Mouse (Mus musculus) testis, postnatal 14 days (tissue): Measurements from ENCODE around the gene Mapk8ip3.

Experiments
- DNase-seq: peaks from one replicate; pipeline ENCODE4 v3.0.0; 2021; ENCODE audit warnings: low spot score

The Mapk8ip3 gene

DNA sequence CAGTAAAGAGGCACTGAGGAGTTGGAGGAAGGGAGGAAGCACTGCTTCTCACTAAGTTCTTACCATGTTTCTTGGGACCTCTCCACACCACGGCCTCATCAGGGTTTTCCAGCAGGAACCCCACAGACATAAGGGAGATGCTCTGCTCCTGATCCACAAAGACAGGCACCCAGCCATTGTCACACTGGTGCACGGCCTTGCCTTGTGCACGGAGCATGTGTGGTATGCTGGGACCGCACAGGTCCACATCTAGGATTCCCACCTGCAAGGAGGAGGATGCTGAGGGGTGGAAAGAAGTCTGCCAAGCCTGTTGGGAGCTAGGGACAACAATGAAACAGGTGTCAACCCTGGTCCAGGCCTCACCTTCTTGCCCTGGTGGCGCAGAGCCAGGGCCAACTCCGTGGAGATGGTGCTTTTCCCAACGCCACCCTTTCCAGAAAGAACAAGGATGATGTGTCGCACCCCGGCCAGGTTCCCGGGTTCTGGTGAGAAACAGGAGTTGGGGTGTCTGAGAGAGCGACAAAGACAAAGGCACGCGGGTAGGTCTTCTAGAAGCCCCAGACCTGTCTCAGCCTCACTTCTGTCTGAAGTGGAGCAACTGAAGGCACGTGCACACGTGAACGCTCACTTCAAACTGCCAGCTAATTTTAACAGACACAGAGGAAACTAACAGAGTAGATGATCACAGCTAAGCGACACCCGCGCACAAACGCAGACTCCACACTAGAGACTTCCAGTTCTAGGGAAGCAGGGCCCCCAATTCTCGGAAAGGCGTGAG lies 51.2 kb downstream of the Mapk8ip3 start:
- no peak for DNase-seq

DNA sequence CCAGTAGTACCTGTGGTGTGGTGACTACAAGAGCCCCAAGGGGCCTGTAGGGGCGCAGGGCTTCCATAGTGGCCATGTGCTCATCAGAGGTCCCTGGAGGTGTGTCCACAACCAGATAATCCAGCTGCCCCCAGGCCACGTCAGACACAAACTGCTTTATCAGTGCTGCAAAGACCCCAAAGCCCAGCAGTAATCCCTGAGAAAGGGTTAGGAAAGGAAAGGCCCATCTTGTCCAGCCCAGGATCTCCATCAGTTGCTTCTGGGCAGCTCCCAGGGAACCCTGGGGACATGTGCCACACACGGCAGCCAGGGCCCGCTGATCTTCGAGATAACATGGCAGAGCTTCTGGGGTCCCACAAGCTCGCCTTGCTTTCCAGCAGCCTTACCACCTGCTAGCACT lies 52.4 kb downstream of the Mapk8ip3 start:
- DNase-seq: no peak

DNA sequence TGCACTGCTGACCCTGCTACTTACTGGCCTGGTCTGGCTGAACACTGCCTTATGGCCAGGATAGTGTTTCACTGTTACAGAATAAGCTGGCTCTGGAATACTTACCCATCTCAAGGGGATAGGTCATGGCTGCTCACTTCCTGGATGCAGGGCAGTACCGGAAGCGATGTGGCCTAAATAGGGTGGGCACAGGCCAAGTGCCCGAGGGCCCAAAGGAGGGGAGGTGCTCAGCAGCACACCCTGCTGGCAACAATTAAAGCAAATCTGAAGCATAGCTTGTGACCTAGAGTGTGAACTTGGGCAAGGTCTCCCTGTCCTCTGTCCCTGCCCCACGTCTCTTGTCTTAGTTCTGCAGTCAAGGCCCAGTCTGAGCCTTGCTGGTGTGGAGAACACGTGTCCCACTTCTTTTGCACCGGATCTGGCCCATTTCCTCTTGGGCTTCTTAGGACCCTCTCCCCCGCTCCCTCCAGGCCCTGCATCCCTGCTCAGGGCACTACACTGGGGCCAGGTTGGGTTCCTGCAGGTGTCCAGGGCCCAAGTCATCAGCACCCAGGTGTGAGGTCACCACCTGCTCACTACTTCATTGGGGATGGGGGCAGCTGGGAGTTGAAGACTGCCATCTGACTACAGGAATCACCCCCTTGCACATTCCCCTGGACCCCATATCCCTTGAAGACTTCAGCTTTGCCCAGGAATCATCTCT lies 54.9 kb downstream of the Mapk8ip3 start:
- DNase-seq: no peak

DNA sequence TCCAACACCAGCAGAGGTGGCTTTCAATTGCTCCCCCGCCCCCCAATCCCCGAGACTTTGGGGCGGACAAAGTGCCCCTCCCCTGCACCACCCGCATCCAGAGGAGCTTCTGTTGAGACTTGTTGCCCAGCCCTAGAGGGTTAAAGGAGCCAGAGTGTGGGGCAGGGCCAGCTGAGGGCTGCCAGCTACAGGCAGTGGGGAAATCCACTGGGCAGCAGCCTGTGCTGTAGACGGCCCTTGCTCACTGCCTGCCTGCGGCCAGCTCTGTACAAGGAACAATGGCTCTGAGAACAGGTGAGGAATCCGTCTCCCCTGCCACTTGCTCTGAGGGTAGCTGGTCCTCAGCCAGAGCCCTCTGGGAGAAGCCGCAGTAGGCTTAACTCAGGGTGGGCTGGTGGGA lies 58.2 kb downstream of the Mapk8ip3 start:
- no peak for DNase-seq

DNA sequence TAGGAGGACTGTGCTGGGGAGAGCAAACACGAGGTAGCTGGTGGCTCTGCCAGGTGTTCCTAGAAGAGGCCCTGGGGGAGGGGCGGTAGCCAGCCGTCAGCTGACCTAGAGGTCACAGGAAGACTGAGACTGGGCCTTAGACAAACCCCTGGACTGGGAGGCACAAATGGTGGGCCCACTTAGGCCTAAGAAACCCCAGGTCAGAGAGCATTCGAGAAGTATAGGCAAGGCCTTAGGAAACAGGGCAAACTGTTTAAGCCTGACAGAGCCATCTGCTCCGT lies 58.7 kb downstream of the Mapk8ip3 start:
- no peak for DNase-seq

DNA sequence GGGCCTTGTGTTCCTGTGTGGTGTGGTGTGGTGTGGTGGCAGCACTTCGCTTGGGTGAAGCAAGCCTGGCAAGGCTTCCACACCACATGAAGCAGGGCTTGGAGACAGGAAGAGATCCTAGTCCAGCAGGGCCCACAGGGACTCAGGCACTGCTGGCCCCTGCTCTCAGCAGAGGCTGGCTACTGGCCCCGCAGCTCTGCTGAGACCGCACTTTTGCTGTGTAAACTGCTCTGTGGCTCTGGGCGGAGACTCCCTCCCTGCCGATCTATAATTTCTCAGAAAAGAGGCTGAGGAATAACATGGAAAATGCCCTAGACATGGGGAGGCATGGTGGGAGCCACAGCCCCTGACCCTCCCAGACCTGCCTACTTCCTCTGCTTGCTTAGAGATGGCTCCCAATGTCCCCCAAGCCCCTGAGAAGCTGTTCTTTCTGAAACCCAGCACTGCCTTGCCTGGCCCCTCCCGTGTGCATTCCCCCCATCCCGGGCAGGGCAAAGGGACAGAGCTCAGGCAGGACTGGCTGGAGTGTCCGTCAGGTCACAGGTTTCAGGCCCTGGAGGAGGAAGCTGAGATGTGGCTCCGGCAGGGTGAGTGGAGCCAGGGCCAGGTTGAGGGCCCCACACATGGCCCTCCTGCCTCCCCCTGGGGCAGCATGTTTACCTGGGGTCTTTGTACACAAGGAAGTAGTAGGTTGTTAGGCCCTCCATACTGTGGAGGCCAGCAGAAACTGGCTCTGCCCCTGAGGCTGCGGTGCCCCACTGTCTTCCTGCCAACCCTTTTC lies 59.3 kb downstream of the Mapk8ip3 start:
- no peak for DNase-seq

DNA sequence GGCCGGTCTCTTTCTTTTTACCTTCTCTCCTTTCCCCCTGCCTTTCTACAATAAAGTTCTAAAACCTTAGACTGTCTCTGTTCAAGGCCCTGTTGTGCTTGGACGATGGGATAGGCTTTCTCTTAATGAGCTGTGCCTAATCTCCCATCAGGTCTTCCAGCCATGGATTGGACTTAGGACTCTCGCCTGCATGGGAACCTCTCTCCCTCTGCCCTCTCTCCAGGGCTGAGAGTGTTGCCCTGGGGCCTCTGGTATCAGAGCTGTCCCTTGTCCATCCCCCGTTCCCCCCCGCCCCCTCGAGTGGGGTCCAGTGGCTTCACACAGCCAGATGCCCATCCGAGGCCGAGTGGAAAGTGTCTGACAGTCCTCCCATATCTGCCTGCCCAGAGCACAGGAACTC lies 61.8 kb downstream of the Mapk8ip3 start:
- no peak for DNase-seq

DNA sequence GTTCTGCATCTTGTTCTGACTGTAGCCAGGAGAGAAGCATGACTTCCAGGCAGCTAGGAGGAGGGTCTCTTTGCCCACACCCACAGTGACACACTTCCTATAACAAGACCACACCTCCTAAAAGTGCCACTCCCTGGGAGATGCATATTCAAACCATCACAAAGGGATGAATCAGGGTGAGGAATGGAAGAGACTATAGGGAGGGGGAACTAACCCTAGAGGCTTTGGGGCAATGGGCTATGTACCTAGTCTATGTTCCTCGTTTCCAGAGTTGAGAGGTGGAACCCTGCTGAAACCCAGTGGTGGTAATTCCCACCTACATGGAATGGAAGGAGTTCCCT lies 62.4 kb downstream of the Mapk8ip3 start:
- DNase-seq: no peak

DNA sequence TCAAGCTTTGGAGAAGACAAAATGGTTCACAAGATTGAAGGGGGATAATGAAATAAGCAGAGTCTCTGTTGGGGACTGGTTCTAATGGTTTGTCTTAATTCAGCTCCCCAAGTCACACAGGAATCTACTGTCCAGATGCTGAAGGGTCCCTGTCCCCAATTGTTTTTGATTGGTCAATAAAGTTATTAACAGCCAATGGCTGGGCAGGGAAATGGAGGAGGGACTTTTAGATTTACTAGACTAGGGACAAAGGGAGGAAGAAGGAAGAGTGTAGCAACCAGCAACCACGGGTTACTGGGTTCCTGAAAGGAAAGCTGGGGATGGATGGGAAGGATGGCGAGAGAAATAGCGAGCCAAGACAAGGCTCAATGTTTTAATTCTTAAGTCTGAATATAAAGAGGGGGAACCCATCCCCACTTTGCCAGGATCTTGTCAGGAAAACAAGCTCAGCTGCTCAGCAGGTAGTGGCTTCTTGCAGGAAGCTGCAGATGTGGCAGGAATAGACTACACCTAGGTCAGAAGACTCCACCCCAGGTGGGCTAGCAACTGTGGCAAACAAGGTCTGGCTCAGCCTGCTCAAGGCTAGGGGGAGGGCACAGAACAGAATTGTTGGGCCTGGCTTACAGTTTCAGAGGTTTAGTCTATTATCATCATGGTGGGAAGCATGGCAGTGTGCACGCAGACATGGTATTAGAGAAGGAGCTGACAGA lies 62.9 kb downstream of the Mapk8ip3 start:
- no peak for DNase-seq

DNA sequence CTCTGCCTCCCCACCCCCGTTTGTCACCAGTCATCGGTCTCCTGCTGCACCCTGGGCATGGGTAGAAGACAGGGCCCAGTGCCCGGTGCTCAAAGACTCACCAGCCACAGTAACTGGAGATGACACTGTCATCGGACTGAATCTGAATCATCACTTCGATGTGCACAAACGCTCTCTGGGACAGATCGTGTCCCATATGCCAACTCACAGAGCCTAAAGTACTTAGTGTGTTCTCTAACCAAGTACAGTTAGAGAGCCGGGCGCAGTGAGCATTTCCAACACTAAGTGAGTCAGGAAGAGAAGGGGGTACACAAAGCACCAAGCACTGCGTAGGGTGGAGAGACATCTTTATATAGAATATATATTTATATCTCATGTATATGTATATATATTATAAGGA lies 68.9 kb downstream of the Mapk8ip3 start:
- DNase-seq: no peak

DNA sequence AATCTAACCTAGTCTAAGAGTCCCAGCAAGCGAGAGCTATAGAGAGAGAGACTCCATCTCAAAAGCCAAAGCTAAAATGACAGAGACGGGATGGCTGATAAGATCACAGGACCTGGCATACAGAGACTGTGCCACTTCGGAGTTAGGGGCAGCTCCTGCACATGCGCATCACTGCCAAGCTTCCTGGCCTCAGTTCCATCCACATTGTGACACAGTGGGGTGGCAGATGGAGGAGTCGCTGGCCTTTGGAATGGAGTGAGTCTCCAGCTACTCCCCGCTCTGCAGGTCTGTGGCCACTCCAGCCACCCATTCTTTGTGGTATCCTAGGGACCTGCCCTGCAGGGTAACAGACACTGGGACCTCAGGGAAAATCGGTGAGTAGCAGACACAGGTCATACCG lies 71.0 kb downstream of the Mapk8ip3 start, which contains the start of gene Igfals:
Gene Igfals, plus strand, starts transcription at position 222 of the 400 bp plus-strand sequence.
- DNase-seq: no peak

DNA sequence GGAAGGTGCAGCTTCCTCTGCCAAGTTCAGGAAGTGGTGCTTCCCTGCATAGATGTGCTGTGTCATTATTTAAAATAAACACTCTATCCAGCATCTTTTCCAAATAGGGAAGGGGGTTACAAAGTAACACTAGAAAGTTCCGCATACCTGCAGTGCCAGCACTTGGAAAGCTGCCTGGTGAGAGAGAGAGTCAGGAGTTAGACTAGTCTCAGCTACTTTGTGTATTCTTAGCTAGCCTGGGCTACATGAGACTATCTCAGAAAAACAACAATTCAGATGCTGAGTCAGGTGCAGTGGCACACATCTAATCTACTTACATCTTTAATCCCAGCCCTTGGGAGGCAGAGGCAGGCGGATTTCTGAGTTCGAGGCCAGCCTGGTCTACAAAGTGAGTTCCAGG lies 75.0 kb downstream of the Mapk8ip3 start:
- DNase-seq: peak; percentile 65

DNA sequence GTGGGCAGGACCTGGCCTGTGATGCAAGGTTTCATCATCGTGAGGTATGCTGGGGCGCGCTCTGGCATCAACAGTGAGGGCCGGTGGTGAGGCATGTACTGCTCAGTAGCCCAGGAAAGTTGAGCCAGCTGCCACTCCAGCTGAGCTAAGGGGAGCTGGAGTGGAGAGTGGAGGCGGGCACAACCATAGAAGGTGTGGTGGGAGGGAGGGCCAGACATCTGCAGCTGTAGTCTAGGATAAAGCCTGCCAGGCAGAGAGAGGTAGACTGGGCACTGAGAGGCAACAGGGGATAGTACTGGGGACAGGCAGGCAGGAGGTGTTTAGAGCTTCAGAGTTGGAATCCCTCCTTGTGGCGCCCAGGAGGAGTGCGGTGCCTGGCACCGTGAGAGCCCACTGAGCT lies 76.7 kb downstream of the Mapk8ip3 start:
- no peak for DNase-seq

DNA sequence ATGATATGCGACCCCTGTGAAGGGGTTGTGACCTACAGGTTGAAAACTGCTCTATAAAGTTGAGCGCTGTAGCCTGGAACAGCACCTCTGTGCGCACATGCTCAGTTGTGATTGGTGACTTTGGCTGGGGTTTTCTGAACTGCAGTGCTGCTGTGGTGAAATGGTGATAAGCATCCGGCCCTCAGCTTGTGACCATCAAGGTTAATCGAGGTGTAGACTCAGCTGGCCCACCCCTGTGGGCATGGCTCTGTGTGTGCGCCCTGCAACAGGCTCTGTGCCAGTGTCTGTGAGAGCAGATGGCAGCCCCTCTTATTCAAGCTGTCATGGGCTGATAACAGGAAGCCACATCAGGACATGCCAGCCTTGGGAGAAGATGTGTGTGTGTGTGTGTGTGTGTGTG lies 77.8 kb downstream of the Mapk8ip3 start:
- no peak for DNase-seq

DNA sequence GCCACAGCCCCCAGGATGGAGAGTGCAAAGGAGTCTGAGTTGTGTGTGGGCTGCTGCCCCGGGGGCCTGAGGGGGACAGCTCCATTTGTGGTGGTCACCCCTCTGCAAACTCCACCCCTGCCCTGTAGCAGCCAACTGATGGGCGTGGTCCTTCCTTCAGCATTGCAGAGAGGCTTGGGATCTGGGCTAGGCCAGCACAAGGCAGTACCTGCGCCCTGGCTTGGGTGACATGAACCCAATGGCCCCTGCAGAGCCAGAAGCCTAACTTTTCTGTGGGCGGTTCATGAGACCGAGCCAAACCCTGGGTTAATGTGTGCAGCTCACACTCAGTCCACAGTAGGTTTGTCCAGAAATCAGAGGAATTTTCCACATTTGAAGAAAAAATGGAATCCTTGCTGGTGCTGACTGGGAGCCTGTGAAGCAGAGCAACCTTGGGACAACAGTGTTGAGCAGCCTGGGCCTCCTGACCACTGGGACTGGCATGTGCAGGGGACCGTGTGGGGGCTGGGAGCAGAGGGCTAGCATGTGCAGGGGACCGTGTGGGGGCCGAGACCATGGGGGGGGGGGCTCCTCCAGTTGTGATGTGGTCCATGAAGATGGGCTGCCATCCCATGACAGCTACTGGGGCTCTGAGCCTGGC lies 78.8 kb downstream of the Mapk8ip3 start:
- no peak for DNase-seq

DNA sequence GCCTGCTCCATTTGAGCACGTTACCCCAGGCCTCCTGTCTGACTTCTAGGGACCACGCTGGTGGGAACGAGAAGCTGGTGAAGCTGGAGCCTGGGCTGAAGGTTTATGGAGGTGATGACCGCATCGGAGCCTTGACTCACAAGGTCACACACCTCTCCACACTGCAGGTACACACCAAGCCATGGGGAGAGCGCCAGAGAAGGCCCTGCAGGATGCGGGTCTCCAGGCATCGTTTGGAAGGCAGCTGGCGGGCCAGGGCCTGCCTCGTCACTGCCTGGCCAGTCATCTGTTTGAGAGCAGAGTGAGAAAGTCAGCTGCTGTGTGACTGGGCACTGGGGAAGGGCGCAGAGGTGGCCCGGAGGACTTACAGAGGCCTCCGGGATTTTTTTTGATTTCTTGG lies 80.2 kb downstream of the Mapk8ip3 start:
- DNase-seq: no peak

DNA sequence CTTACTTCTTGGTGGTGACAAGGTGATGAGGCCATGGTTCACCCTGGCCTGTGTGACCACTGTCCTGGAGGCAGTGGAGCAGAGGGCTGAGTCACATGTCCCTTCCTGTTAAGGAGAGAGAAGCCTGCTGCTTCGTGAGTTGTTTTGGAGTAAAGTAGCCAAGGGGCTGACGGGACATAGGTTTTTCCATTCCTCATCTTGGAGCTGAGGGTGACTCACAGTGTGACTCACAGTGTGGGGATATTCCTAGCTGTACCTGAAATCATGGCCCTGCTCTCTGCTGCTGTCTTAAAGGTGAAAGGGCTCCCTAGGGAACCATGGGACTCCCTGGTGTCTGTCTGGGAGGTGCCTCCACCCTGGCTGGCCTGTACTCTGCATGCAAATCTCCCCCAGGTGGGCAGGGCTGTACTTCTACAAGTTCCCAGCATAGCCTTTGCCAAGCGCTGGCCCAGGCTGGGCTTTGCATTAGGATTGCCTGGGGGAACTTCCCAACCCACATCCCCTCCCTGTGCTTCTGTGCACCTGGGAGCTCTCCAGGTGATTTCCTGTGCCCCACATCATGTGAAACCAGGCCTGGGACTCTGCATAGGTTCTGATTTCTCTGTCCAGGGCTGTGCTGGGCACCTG lies 80.8 kb downstream of the Mapk8ip3 start:
- DNase-seq: no peak

DNA sequence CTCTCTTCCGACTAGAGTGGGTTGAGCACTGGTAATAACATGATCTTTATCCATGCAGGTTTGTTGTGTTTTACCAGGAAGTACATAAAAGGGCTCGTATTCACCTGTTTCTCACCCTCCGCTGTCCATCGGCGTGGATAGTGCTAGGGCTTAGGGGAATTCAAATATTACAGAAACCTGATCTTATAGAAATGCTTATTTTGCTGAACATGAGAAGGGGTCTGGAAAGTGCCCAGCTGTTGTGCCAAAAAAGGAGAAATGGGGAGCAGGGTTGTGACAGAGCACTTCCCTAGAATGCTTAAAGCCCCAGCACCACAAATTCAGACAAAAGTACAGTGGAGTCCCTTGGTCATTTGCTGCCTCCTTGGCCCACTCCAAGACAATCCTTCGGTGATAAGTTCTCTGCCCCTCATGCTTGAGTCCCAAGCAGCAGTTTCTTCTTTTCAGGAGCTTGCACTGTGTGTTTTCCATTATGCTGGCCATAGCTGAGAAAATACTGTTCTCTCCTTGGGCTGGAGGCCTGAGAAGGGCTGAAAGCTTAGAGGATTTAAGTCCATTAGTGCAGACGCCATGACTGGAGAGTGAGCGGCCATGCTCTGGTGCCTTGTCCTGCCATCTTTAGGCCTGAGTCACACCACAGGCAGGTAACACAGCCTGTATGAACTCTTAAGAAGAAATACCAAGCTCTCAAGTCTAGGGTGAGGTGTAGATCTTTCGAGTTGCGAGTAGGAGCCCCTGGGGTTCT lies 85.2 kb downstream of the Mapk8ip3 start:
- DNase-seq: no peak

DNA sequence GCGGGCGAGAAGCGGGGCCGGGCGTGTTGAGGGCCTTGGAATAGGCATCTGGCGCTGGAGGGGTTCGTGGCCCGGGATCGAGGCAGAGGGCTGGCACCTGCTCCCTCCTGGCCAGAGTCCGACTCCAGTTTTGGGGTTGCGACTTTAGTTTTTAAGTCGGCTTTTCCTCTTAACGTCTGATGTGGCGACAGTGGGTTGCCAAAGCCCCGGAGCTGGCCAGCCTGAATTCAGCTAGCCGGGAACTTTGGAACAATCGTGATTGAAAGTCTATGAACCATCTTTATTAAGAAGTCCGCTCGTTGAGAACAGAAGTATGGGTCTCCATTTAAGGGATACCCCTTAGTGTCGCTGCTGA lies 86.0 kb downstream of the Mapk8ip3 start:
- DNase-seq: no peak

DNA sequence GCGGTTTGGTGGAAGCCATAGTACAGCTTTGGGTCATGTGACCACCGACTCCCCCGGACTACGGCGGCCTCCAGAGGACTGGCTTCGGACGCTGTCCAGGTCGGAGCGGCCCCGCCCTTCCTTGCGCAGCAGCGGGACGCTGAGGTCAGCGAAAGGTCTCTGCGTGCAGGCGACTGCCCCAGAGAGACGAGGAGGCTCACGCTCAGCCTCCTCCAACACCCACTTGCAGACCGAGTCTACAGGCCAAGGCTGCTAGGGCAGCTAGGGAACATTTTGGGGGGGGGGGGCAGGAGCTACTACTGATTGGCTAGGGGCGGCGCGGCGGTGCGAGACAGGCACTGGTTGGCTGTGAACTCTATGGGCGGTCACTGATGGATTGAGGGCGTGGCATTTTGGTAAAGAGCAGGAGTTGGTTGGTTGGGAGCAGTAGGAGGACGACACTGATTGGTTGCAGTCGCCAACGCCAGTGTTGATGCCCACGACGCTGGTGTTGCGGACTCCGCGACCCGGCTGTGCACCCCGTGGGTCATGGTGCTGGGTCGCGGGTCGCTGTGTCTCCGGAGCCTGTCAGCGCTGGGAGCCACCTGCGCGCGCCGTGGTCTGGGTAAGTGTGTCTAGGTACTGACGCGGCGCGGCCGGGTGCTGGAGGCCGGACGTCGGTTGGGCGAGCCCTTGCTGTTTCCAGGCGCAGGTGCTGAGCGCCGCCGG lies 86.6 kb downstream of the Mapk8ip3 start, which contains the start of gene Fahd1:
Gene Fahd1, minus strand, starts transcription at position 300 of the 708 bp plus-strand sequence.
- peak; percentile 95 for DNase-seq
